Mouse (Mus musculus) spleen, adult 18-20 months (tissue): Measurements from ENCODE around the gene H2-Ke6.
"Not testable (repeated sequence)": the region's sequence is repeated elsewhere in the genome, so short reads cannot be mapped to it uniquely, and the experiment has no call there.

Experiments
- DNase-seq, 2 experiments: peaks; one replicate each; pipeline ENCODE4 v3.0.0; 2022; ENCODE audit warnings: mixed read lengths in 2 of 2

H2-Ke6 gene

DNA sequence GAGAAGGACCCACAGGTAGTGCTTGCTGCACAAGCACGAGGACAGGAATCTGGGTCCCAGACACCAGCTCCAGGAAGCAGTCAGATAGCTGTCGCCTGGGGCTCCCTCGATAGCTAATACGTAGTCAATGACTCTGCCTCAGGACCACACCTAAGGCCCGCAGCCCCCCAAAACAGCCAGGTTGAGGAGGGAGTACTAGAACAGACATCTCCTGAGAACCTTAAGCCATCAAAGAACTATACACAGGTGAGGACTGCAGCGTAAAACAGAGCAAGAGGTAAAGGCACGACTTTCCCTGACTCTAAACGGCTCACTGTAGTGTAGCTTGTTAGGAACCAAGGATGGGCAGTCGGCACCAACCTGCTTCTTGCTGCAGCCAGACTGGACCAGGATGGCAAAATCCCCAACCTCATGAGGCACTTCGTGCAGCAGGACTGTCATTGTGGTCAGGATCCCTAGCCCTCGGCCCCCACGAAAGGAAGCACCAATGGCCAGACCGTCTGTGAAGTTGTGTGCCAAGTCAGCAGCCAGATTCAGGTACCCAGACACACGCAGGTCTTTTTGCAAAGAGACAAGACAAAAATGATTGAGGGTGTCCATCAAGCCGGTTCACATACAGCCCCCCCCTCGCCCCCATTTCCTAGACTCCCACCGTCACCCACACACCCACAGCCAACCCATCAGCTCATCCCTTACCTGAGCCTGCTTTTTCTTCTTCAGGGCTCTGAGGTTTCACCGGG, 1.5 kb upstream of the H2-Ke6 start:
- DNase-seq = no peak

- DNase-seq = no peak
Observed at GRCm38 (mm10) chr17:34028501-34029149, 765 bp upstream of the H2-Ke6 start.

- DNase-seq = peak; percentile 56 to 71
Observed at GRCm38 (mm10) chr17:34026917-34027655, 774 bp downstream of the H2-Ke6 start.

GRCm38 (mm10) chr17:34026221-34026620, 1.6 kb downstream of the H2-Ke6 start:
- no peak for DNase-seq

DNA sequence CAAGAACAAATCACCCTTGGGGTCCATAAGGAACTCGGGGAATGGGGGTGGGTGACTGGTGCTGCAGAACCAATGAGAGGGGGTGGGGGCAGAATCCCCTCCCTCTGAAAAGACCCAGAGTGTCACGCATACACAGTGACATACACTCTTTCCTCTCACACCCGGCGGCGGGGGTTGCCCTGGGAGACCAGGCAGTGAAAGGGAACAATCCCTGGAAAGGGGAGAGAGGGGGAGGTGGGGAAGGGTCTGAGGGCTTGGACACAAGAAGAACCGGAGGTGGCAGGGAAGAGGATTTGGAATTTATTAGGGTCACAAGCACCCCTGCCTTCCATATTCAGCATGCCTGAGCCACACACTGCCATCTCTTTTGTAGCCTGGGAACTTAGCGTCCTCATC, 2.1 kb downstream of the H2-Ke6 start:
- no peak for DNase-seq

DNA sequence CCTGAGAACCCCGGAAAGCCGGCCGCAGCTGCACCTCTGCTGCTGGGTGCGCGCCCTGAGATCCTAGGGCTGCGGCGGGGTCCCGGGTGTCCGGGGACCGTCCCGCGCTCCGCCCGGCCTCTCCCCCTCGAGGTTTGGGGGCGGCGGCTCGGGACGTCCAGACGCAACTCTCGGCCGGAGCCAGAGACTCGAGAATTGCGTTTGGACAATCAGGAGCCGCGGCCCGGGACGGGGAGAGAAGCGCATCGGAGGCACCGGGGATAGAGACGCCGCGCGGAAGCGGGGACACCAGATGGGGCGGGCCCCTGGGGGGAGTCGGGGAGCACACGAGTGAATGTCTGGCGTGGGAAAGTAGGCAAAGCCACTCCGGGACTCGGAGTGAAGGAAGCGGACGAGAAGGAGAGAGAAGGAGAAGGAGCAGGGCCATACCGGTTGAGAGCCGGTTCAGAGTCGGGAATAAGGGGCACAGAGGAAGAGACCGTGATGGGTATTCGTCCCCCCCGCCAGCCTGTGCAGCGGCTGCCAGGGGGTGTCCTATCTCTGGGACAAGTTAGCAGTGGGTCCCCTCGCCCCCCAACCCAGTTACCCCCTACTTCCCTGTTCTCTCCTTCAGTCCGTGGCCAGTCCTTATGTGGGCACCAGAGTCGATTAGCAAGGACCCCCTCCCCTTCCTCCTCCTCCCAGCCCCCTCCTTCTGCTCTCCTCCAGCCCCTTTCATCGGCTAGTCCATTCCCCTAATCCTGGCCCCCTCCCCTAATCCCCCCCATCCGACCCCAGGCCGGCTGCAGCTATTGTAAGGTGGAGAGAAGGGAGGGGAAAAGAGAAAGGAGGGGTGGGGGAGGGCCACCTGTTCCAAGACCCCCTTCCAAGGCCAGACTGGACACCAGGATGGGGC, 2.8 kb downstream of the H2-Ke6 start:
- DNase-seq = no peak

DNA sequence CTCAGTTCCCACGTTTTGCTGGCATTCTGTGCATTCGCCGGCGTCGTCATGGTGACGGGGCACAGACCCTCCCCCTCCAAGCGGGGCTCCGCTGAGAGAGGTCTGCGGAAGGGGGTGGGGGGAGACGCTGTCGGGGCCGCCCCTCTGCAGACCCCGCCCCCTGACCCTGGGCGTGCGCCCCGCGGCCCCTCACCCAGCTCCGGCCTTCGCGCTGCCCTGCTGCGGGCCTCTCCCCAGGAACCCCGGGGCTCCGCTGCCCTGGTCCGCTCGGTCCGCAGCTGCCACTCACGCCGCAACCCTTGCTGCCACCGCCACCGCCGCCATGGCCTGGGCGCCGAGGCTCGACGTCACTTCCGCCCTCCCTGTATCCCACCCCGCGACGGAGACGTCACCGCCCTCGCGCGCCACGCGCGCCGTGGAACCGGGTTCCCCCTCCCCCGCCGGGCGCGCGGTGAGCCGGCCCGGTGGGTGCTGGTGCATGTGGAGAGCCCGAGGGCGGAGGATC, 3.5 kb downstream of the H2-Ke6 start, which contains the start of gene Ring1:
TSS of gene Ring1 (minus strand) at position 364 of the 505 bp plus-strand sequence.
- DNase-seq = peak; percentile 77 to 90

DNA sequence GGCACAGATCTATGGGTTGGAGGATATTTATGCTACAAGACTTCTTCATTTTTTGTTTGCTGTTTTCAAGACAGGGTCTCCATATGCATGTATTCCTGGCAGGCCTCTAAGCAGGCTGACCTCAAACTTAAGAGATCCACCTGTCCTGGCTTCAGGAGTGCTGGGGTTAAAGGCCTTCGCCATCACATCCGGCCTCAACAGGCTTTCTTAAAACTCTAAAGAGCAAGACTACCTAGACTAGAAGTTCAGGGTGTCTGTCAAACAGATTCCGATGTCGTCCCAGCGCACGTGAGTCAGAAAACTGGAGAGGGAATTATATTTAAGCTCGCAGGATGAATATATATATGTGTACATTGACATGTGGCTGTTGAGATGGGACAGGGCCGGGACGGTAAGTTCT, 4.2 kb downstream of the H2-Ke6 start:
- no peak for DNase-seq

- no peak for DNase-seq
Observed at GRCm38 (mm10) chr17:34022987-34023386, 4.9 kb downstream of the H2-Ke6 start.

DNA sequence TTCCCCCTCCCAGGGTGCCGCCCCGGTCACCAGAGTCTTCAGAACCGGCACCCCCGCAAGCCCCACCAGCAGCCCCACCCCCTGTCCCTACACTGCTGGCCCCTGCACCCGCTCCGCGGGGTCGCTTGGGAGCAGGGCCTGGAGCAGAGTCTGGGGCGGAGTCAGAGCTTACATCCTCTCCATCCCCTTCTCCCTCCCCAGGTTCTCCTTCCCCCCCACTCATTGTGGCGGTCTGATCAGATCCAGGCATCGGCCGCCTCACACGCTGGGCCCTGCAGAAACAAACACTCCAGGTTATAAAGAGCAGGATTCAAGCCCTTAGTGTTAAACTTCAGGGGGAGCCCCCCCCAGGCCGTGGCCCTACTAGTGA, 5.5 kb downstream of the H2-Ke6 start:
- DNase-seq = no peak

DNA sequence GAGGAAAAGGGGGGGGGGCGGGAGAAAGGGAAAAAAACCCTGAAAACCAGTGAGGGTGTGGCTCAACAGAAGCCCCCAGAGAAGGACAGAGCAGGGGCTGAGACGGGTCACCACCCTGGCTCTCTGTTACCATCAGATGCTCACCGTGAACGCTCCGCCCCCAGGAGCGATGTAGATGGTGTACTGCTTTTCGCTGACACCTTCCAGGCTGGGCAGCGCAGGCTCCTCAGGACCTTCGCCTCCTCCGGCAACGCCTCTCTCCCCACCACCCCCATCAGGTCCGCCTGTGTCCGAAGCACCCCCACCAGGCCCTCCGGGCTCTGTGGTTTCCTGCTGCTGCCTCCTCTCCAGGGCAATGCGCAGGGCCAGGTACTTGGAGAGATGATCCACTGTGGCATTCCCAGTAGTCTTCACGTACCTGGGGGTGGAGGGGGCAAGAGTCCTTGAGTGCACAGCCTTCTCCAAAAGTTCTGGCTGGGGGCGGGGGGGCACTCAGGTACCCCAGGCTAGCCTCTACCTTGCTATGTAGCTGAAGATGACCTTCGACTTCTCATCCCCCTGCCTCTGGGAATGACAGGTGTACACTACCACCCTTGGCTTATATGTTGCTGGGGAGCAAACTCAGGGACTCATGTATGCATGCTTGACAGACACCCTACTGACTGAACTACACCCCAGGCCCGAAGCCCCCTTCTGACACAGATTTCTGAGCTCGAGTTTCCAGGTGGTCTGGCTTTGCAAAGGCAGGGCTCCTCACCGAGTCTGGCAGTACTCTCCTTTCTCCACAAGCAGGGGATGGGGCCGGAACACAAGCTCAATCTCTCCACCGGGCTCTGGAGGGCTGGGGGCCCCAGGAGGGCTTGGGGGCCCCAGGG, 6.1 kb downstream of the H2-Ke6 start:
- DNase-seq = no peak

DNA sequence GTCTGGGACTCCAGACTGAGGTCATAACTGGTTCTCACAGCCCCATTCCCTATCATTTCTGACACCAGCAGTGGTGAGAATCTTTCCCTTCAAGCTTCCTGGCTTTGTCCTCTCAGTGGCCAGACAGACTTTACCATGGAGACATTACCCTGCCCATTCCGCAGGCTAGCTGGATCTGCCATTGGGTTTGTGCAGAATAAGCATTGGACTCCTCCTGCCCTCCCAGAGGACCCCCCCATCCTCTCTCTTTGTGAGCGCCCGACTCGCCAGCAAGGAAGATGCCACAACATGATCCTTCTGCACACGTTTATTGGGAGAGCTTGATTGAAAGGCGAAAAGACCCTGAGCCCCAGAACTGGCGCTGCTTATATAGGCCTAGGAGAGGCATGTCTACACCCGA, 14.4 kb downstream of the H2-Ke6 start:
- DNase-seq = no peak

GRCm38 (mm10) chr17:34010156-34010555, 17.7 kb downstream of the H2-Ke6 start:
- no peak for DNase-seq

DNA sequence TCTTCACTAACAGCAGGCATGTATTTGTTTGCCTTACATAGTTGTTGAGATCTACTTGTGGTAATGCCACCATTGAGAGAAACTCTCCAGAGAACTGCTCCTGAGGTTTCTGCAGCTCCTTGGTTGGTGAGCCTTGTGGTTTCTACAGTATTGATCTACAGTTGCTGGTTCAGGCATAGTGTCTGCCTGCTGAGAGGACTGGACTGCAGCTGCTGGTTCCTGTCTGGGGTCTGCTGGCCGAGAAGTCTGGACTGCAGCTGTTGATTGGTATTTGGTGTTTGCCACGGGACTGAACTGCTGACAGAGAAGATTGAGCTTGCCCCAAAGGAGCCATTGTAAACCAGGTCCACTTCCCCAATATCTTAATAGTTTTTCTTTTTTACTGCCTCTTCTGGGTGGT, 21.3 kb downstream of the H2-Ke6 start:
- DNase-seq = no peak

DNA sequence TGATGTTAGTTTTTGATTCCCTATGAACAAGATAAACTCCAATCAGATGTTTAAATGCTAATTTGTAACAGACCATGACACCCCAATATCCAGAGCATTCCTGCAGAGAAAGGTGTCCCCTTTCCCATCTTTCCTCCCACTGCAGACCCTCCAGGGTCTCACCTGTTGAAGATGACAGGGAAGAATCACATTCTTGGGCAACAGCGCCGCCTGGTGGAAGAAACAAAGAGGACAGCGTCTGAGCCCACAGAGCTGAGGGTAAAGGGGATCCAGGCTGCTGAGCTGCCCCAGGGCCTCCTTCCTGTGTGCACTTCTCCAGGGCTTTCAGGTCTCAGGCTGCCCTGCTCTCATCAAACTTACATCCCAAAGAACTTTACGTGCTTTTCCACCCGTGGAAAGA, 24.4 kb downstream of the H2-Ke6 start:
- DNase-seq = peak; percentile 36 to 64

GRCm38 (mm10) chr17:34000796-34001195, 27.1 kb downstream of the H2-Ke6 start:
- not testable (repeated sequence) for DNase-seq

DNA sequence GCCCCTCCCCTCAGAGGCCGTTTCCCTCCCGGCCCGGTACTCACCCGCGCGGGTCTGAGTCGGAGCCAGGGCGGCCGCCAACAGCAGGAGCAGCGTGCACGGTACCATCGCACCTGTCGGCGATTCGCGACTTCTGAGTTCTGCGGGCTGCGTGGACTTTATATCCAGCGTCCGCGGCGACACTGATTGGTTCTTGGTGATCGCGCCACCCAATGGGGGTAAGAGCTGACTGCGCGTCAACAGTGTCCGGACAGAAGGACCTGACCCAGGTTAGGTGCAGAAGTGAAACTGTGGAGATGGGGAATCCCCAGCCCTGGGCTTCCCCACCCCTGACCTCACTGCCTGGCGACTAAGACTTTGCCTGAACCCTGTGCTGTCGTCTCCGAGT, 27.7 kb downstream of the H2-Ke6 start, which contains the start of gene H2-K1:
TSS of gene H2-K1 (minus strand) at position 198 of the 388 bp plus-strand sequence.
- DNase-seq = peak; percentile 95

DNA sequence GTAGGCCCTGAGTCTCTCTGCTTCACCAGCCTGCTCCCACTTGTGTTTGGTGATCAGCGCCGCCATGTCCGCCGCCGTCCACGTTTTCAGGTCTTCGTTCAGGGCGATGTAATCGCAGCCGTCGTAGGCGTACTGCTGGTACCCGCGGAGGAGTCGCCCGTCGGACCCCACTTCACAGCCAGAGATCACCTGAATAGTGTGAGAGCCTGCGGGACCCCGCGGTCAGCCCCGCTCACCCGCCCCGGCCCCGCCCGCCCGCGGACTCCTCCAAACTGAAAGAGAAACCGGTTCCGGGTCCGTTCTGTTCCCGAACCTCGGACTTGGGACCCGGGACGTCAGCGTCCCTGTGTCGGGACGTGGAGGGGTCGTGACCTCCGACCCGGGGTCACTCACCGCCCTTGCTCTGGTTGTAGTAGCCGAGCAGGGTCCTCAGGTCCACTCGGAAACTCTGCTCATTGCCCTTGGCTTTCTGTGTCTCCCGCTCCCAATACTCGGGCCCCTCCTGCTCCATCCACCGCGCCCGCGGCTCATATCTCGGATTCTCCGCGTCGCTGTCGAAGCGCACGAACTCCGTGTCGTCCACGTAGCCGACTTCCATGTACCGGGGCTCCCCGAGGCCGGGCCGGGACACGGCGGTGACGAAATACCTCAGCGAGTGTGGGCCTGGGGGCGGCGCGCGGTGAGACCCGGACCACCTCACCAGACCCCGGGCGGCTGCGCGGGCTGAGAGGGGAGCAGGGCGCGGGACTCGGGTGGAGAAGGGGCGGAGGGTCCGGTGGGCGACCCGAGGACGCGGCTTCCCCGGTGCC, 28.3 kb downstream of the H2-Ke6 start:
- peak; percentile 18 to 37 for DNase-seq

- peak; percentile 19 to 22 for DNase-seq
Observed at GRCm38 (mm10) chr17:33998697-33999096, 29.2 kb downstream of the H2-Ke6 start.

- not testable (repeated sequence) for DNase-seq
Observed at GRCm38 (mm10) chr17:33997025-33997424, 30.8 kb downstream of the H2-Ke6 start.
